ENCODE assay signal across 20 mouse cellular contexts in genomic region chr14:33212958-33213309, GRCm38 (mm10). TPM values are rescaled to one million over a fixed set of nuclear protein-coding genes. Genes with fewer than 3 reads are reported as not detected.
"Had no signal": no experiment of that assay in that cellular context is flagged by ENCODE, and none has a peak within 500 bp of the region (broad histone marks: within the 10 kb centered on the region; RNA-seq: fewer than 3 reads in every experiment).

No protein-coding gene starts in this region.

- H3K4me1 ChIP-seq: limb, embryonic 13.5 days had no signal

- H3K4me2 ChIP-seq: heart, embryonic 11.5 days; heart, embryonic 13.5 days; heart, embryonic 15.5 days; hindbrain, embryonic 13.5 days; hindbrain, embryonic 15.5 days; kidney, embryonic 15.5 days; limb, embryonic 13.5 days; limb, embryonic 15.5 days; liver, embryonic 12.5 days had no signal

- H3K9me3 ChIP-seq: heart, embryonic 13.5 days; heart, embryonic 15.5 days; hindbrain, embryonic 13.5 days; hindbrain, embryonic 15.5 days; kidney, embryonic 15.5 days; limb, embryonic 13.5 days; limb, embryonic 15.5 days; liver, embryonic 12.5 days had no signal

- H3K27ac ChIP-seq: heart, embryonic 13.5 days; heart, embryonic 15.5 days; hindbrain, embryonic 13.5 days; hindbrain, embryonic 15.5 days; hindbrain, postnatal 0 days; kidney, embryonic 15.5 days; kidney, postnatal 0 days; layer of hippocampus, adult 2 months; limb, embryonic 13.5 days; limb, embryonic 15.5 days; liver, embryonic 12.5 days had no signal

- H3K4me3 ChIP-seq: heart, embryonic 13.5 days; heart, embryonic 15.5 days; hindbrain, embryonic 13.5 days; hindbrain, embryonic 15.5 days; kidney, embryonic 15.5 days; layer of hippocampus, adult 2 months; limb, embryonic 13.5 days; limb, embryonic 15.5 days; liver, embryonic 12.5 days had no signal

- H3K9ac ChIP-seq: heart, embryonic 13.5 days; heart, embryonic 15.5 days; hindbrain, embryonic 13.5 days; hindbrain, embryonic 15.5 days; kidney, embryonic 15.5 days; limb, embryonic 13.5 days; limb, embryonic 15.5 days; liver, embryonic 12.5 days had no signal

- H3K36me3 ChIP-seq: heart, embryonic 13.5 days; heart, embryonic 15.5 days; hindbrain, embryonic 13.5 days; hindbrain, embryonic 15.5 days; kidney, embryonic 15.5 days; limb, embryonic 13.5 days; limb, embryonic 15.5 days; liver, embryonic 12.5 days had no signal

- DNase-seq: gastrocnemius, postnatal 14 days; gastrocnemius, postnatal 36 days; heart, adult 18-20 months; heart, postnatal 14 days; heart, postnatal 36 days; layer of hippocampus, postnatal 36 days; left cerebral cortex, postnatal 4 days had no signal

RNA-seq across cellular contexts. Expression of gene Arhgap22, which starts 0.9 kb away (rescaled TPM):
- total RNA-seq: hematopoietic stem cell, adult 5-6 weeks had no signal
